Mouse (Mus musculus): Measurements from ENCODE around the gene Enkd1. TPM values are rescaled to one million over a fixed set of nuclear protein-coding genes. Genes with fewer than 3 reads are reported as not detected.

Enkd1 gene
- polyA plus RNA-seq, 1 experiment = 24.8 TPM

GRCm38 (mm10) chr8:105708675-105709074, 665 bp upstream of the Enkd1 start:
- Histone ChIP-seq H3K27me3 (ENCODE audit: control insufficient read depth, insufficient read depth, insufficient read length) (no peaks in the 10 kb centered on the region), H3K79me2 (ENCODE audit: control insufficient read depth, insufficient read depth) (peaks cover 24% of the 10 kb centered on the region), H3K79me3 (ENCODE audit: low read depth) (peaks cover 1% of the 10 kb centered on the region), H3K36me3 (ENCODE audit: control insufficient read depth, insufficient read depth) (no peaks in the 10 kb centered on the region), H3ac (ENCODE audit: control insufficient read depth, insufficient read length, low read depth) (no peak overlapping the region), H3K4me3 (ENCODE audit: insufficient read depth, poor library complexity, severe bottlenecking) (no peak overlapping the region)
- TF ChIP-seq MYOG (IDR thresholded peaks at IDR 0.05; ENCODE audit: control insufficient read depth, extremely low read depth, insufficient read length) (no peak), MYOD1 (IDR thresholded peaks at IDR 0.05; ENCODE audit: control insufficient read depth, insufficient read length, low read depth) (no peak), USF1 (IDR thresholded peaks at IDR 0.05; ENCODE audit: low read depth) (no peak), CTCF (IDR thresholded peaks at IDR 0.05; ENCODE audit: control insufficient read depth, insufficient read depth, insufficient read length) (no peak), CEBPB (IDR thresholded peaks at IDR 0.05; ENCODE audit: low read depth) (no peak), MAX (IDR thresholded peaks at IDR 0.05) (no peak), FOSL1 (IDR thresholded peaks at IDR 0.05; ENCODE audit: insufficient read depth, low read length, poor library complexity, severe bottlenecking) (no peak)

GRCm38 (mm10) chr8:105706426-105706825, 1.6 kb downstream of the Enkd1 start:
- Histone ChIP-seq H3K79me2 (ENCODE audit: control insufficient read depth, insufficient read depth) (peaks cover 24% of the 10 kb centered on the region), H3K27me3 (ENCODE audit: control insufficient read depth, insufficient read depth, insufficient read length) (no peaks in the 10 kb centered on the region), H3K79me3 (ENCODE audit: low read depth) (peaks cover 1% of the 10 kb centered on the region), H3ac (ENCODE audit: control insufficient read depth, insufficient read length, low read depth) (no peak overlapping the region), H3K36me3 (ENCODE audit: control insufficient read depth, insufficient read depth) (no peaks in the 10 kb centered on the region), H3K4me3 (ENCODE audit: insufficient read depth, poor library complexity, severe bottlenecking) (no peak overlapping the region)
- TF ChIP-seq MAX (IDR thresholded peaks at IDR 0.05) (no peak), MYOG (IDR thresholded peaks at IDR 0.05; ENCODE audit: control insufficient read depth, extremely low read depth, insufficient read length) (no peak), MYOD1 (IDR thresholded peaks at IDR 0.05; ENCODE audit: control insufficient read depth, insufficient read length, low read depth) (no peak)

GRCm38 (mm10) chr8:105704955-105705354, 3.1 kb downstream of the Enkd1 start:
- H3K79me2 ChIP-seq (ENCODE audit: control insufficient read depth, insufficient read depth) = peaks cover 30% of the 10 kb centered on the region
- H3K27me3 ChIP-seq (ENCODE audit: control insufficient read depth, insufficient read depth, insufficient read length) = no peaks in the 10 kb centered on the region
- H3K36me3 ChIP-seq (ENCODE audit: control insufficient read depth, insufficient read depth) = no peaks in the 10 kb centered on the region
- H3ac ChIP-seq (ENCODE audit: control insufficient read depth, insufficient read length, low read depth) = no peak overlapping the region
- H3K4me3 ChIP-seq (ENCODE audit: insufficient read depth, poor library complexity, severe bottlenecking) = no peak overlapping the region
- TF ChIP-seq MAX (IDR thresholded peaks at IDR 0.05) (no peak), USF1 (IDR thresholded peaks at IDR 0.05; ENCODE audit: low read depth) (no peak), MYOG (IDR thresholded peaks at IDR 0.05; ENCODE audit: control insufficient read depth, extremely low read depth, insufficient read length) (no peak), CEBPB (IDR thresholded peaks at IDR 0.05; ENCODE audit: low read depth) (no peak), MYOD1 (IDR thresholded peaks at IDR 0.05; ENCODE audit: control insufficient read depth, insufficient read length, low read depth) (no peak), CTCF (IDR thresholded peaks at IDR 0.05; ENCODE audit: control insufficient read depth, insufficient read depth, insufficient read length) (no peak), FOSL1 (IDR thresholded peaks at IDR 0.05; ENCODE audit: insufficient read depth, low read length, poor library complexity, severe bottlenecking) (no peak)
- H3K79me3 ChIP-seq (ENCODE audit: low read depth) = peaks cover 3% of the 10 kb centered on the region

GRCm38 (mm10) chr8:105704146-105704812, 3.7 kb downstream of the Enkd1 start:
- peaks cover 3% of the 10 kb centered on the region for H3K79me3 ChIP-seq (ENCODE audit: low read depth)
- H3K79me2 ChIP-seq (ENCODE audit: control insufficient read depth, insufficient read depth) = peaks cover 32% of the 10 kb centered on the region
- no peaks in the 10 kb centered on the region for H3K27me3 ChIP-seq (ENCODE audit: control insufficient read depth, insufficient read depth, insufficient read length)
- TF ChIP-seq USF1 (IDR thresholded peaks at IDR 0.05; ENCODE audit: low read depth) (no peak), CEBPB (IDR thresholded peaks at IDR 0.05; ENCODE audit: low read depth) (no peak), MAX (IDR thresholded peaks at IDR 0.05) (no peak), MYOD1 (IDR thresholded peaks at IDR 0.05; ENCODE audit: control insufficient read depth, insufficient read length, low read depth) (no peak)
- no peaks in the 10 kb centered on the region for H3K36me3 ChIP-seq (ENCODE audit: control insufficient read depth, insufficient read depth)
- no peak overlapping the region for H3K4me3 ChIP-seq (ENCODE audit: insufficient read depth, poor library complexity, severe bottlenecking)
- H3ac ChIP-seq (ENCODE audit: control insufficient read depth, insufficient read length, low read depth) = no peak overlapping the region

GRCm38 (mm10) chr8:105702731-105703415, 5.1 kb downstream of the Enkd1 start:
- H3K4me3 ChIP-seq (ENCODE audit: insufficient read depth, poor library complexity, severe bottlenecking) = no peak overlapping the region
- H3K36me3 ChIP-seq (ENCODE audit: control insufficient read depth, insufficient read depth) = peaks cover 8% of the 10 kb centered on the region
- no peaks in the 10 kb centered on the region for H3K27me3 ChIP-seq (ENCODE audit: control insufficient read depth, insufficient read depth, insufficient read length)
- H3ac ChIP-seq (ENCODE audit: control insufficient read depth, insufficient read length, low read depth) = no peak overlapping the region
- H3K79me3 ChIP-seq (ENCODE audit: low read depth) = peaks cover 3% of the 10 kb centered on the region
- H3K79me2 ChIP-seq (ENCODE audit: control insufficient read depth, insufficient read depth) = peaks cover 30% of the 10 kb centered on the region
- TF ChIP-seq USF1 (IDR thresholded peaks at IDR 0.05; ENCODE audit: low read depth) (no peak), CEBPB (IDR thresholded peaks at IDR 0.05; ENCODE audit: low read depth) (no peak), CTCF (IDR thresholded peaks at IDR 0.05; ENCODE audit: control insufficient read depth, insufficient read depth, insufficient read length) (no peak), FOSL1 (IDR thresholded peaks at IDR 0.05; ENCODE audit: insufficient read depth, low read length, poor library complexity, severe bottlenecking) (no peak), MYOD1 (IDR thresholded peaks at IDR 0.05; ENCODE audit: control insufficient read depth, insufficient read length, low read depth) (no peak), MAX (IDR thresholded peaks at IDR 0.05) (no peak), MYOG (IDR thresholded peaks at IDR 0.05; ENCODE audit: control insufficient read depth, extremely low read depth, insufficient read length) (no peak)

Data from C2C12 (cell line).